Comparison of ENCODE assay signal across 22 mouse cellular contexts in genomic region chr5:86098988-86099387, GRCm38 (mm10). TPM values are rescaled to one million over a fixed set of nuclear protein-coding genes. Genes with fewer than 3 reads are reported as not detected.
DNase-seq lines count a peak whose midpoint lies in the region; ATAC-seq lines count a peak whose summit lies in the region.
"Had no signal": no experiment of that assay in that cellular context is flagged by ENCODE, and none has a peak within 500 bp of the region (broad histone marks: within the 10 kb centered on the region; RNA-seq: fewer than 3 reads in every experiment).

No protein-coding gene starts in this region.

- intact Hi-C loops in gastrocnemius, postnatal 14 days (cut with DNase I; ENCODE audit: low total_unique reads), result no loop called here

- peak; percentile 23; the same call in 1 of the 2 replicates for ATAC-seq in frontal cortex, adult (ENCODE audit: low TSS enrichment)
- peak; percentile 82 for ATAC-seq in granulocyte monocyte progenitor cell, adult 5-6 weeks (replicated peaks; ENCODE audit: poor library complexity, severe bottlenecking)
- ATAC-seq in megakaryocyte progenitor cell, adult 5-6 weeks (replicated peaks; ENCODE audit: poor library complexity), result peak; percentile 70
- ATAC-seq: forebrain, embryonic 13.5 days; forebrain, embryonic 16.5 days; intestine, postnatal 0 days; Patski had no signal

- DNase-seq in frontal cortex, postnatal 14 days (ENCODE audit: low spot score in 2 of 2), result no peak
- DNase-seq in gastrocnemius, postnatal 14 days, result no peak
- no peak for DNase-seq in liver
- DNase-seq: adrenal gland, postnatal 10 days; adrenal gland, postnatal 36 days; B cell, adult 2 months; cerebellum, adult 11 months; cerebellum, adult 2 months; cerebellum, adult 9-11 months; cerebellum, postnatal 25 days; embryo, embryonic 11 days; heart, adult 2 months; heart, postnatal 14 days; heart, postnatal 4 days had no signal

RNA-seq across cellular contexts. Expression of gene Stap1, which starts 27.4 kb away (rescaled TPM):
- 23.6 and 25.4 TPM in 2 replicates for total RNA-seq in granulocyte monocyte progenitor cell, adult 5-6 weeks (2014; fragmentation: Nextera tagmentation)
- 43.1 and 63.2 TPM in 2 replicates for total RNA-seq in granulocyte monocyte progenitor cell, adult 5-6 weeks (2017)
- total RNA-seq in megakaryocyte progenitor cell, adult 5-6 weeks (2015), result 67.8 and 69.1 TPM in 2 replicates
- 27.0 and 58.6 TPM in 2 replicates for total RNA-seq in megakaryocyte progenitor cell, adult 5-6 weeks (2017)
- total RNA-seq in gastrocnemius, postnatal 14 days (2021), result under 1 TPM; 0.29 to 0.33 TPM
- total RNA-seq: gastrocnemius, adult 8-10 months had no signal

RNA-seq across cellular contexts. Expression of gene Cenpc1, which starts 33.6 kb away (rescaled TPM):
- 26.7 and 28.7 TPM in 2 replicates for total RNA-seq in granulocyte monocyte progenitor cell, adult 5-6 weeks (2014; fragmentation: Nextera tagmentation)
- 43.5 and 46.1 TPM in 2 replicates for total RNA-seq in granulocyte monocyte progenitor cell, adult 5-6 weeks (2017)
- 47.2 and 55.1 TPM in 2 replicates for total RNA-seq in megakaryocyte progenitor cell, adult 5-6 weeks (2015)
- 39.5 and 50.5 TPM in 2 replicates for total RNA-seq in megakaryocyte progenitor cell, adult 5-6 weeks (2017)
- 1 to 10 TPM; 5.3 to 6.2 TPM for total RNA-seq in gastrocnemius, postnatal 14 days (2021)

Comparison
In these comparisons a context has a peak if more than half of its experiments do, and no peak if none do; other contexts are left out.
1. ATAC-seq: peak in every context shown above with its lines; median percentile 82 in granulocyte monocyte progenitor cell, adult 5-6 weeks; 70 in megakaryocyte progenitor cell, adult 5-6 weeks; 23 in frontal cortex, adult.
2. RNA of gene Stap1, which starts 27.4 kb away (total RNA-seq): 27.0 to 69.1 TPM in megakaryocyte progenitor cell, adult 5-6 weeks and 23.6 to 63.2 TPM in granulocyte monocyte progenitor cell, adult 5-6 weeks; 0.29 to 0.33 TPM in gastrocnemius, postnatal 14 days; every median in the first group is over 10 times any median in the second.